24 mouse cellular contexts compared by ENCODE assay signal in genomic region chr11:31524065-31524618, GRCm38 (mm10).
DNase-seq lines count a peak whose midpoint lies in the region; ATAC-seq lines count a peak whose summit lies in the region.
"Had no signal": no experiment of that assay in that cellular context is flagged by ENCODE, and none has a peak within 500 bp of the region (broad histone marks: within the 10 kb centered on the region; RNA-seq: fewer than 3 reads in every experiment).

No protein-coding gene starts in this region.

- H3K36me3 ChIP-seq in heart, embryonic 10.5 days = no peaks in the 10 kb centered on the region
- no peaks in the 10 kb centered on the region for H3K36me3 ChIP-seq in limb, embryonic 11.5 days (ENCODE audit: control insufficient read depth, insufficient read depth, low read length)
- no peaks in the 10 kb centered on the region for H3K36me3 ChIP-seq in limb, embryonic 10.5 days
- no peaks in the 10 kb centered on the region for H3K36me3 ChIP-seq in embryonic facial prominence, embryonic 10.5 days (replicated peaks)
- H3K36me3 ChIP-seq: G1E; hindbrain, embryonic 10.5 days; intestine, embryonic 15.5 days; midbrain, embryonic 12.5 days had no signal

- H3K27ac ChIP-seq in heart, embryonic 10.5 days = no peak overlapping the region
- no peak overlapping the region for H3K27ac ChIP-seq in limb, embryonic 11.5 days (replicated peaks; ENCODE audit: low read depth, low read length)
- H3K27ac ChIP-seq in limb, embryonic 10.5 days = no peak overlapping the region
- no peak overlapping the region for H3K27ac ChIP-seq in embryonic facial prominence, embryonic 10.5 days (replicated peaks)
- H3K27ac ChIP-seq: hindbrain, embryonic 10.5 days; intestine, embryonic 15.5 days; midbrain, embryonic 12.5 days had no signal

- no peak for ATAC-seq in limb, embryonic 11.5 days (ENCODE audit: insufficient number of reproducible peaks, low FRiP score, low TSS enrichment, low read depth)
- ATAC-seq: activated CD4-positive, CD25-positive, alpha-beta regulatory T cell, adult 4 months; forebrain, embryonic 16.5 days; hindbrain, embryonic 16.5 days; intestine, embryonic 15.5 days; liver, postnatal 0 days had no signal

- H3K9me3 ChIP-seq in heart, embryonic 10.5 days = no peaks in the 10 kb centered on the region
- no peaks in the 10 kb centered on the region for H3K9me3 ChIP-seq in limb, embryonic 11.5 days (ENCODE audit: control insufficient read depth, low read length)
- H3K9me3 ChIP-seq in limb, embryonic 10.5 days (replicated peaks) = no peaks in the 10 kb centered on the region
- no peaks in the 10 kb centered on the region for H3K9me3 ChIP-seq in embryonic facial prominence, embryonic 10.5 days
- H3K9me3 ChIP-seq: G1E; hindbrain, embryonic 10.5 days; intestine, embryonic 15.5 days; midbrain, embryonic 12.5 days had no signal

- no peak overlapping the region for H3K9ac ChIP-seq in limb, embryonic 11.5 days (ENCODE audit: low read length)
- H3K9ac ChIP-seq: intestine, embryonic 15.5 days; liver, postnatal 0 days; midbrain, embryonic 12.5 days had no signal

- DNase-seq in heart, embryonic 10.5 days (ENCODE audit: low spot score) = peak; percentile 50
- DNase-seq in heart, postnatal 14 days = no peak
- peak; percentile 13 for DNase-seq in limb, embryonic 11.5 days (ENCODE audit: low spot score)
- DNase-seq in limb, embryonic 10.5 days (ENCODE audit: low spot score) = no peak
- peak; percentile 55 for DNase-seq in 3T3-L1 (ENCODE audit: low read depth, low spot score)
- DNase-seq in embryonic facial prominence, embryonic 10.5 days (ENCODE audit: low spot score) = peak; percentile 4
- no peak for DNase-seq in layer of hippocampus, adult 18-20 months (ENCODE audit: low spot score in 2 of 2)
- DNase-seq in neural tube, embryonic 10.5 days (ENCODE audit: extremely low spot score, low spot score) = no peak
- DNase-seq: adrenal gland, adult 8-10 months; B cell, adult 2 months; cerebellum, adult 18-20 months; cerebellum, postnatal 14 days; gastrocnemius, postnatal 25 days; kidney, adult 8-10 months; kidney, postnatal 14 days; layer of hippocampus, adult 9-11 months had no signal

- WGBS in heart, embryonic 10.5 days = 65% methylated on average over 2 of the region's 2 CpGs
- WGBS in limb, embryonic 11.5 days = 89% methylated on average over 2 of the region's 2 CpGs
- WGBS in limb, embryonic 10.5 days = 85% methylated on average over 2 of the region's 2 CpGs
- WGBS in embryonic facial prominence, embryonic 10.5 days = 87% methylated on average over 2 of the region's 2 CpGs

- no peak overlapping the region for H3K4me3 ChIP-seq in heart, embryonic 10.5 days
- no peak overlapping the region for H3K4me3 ChIP-seq in limb, embryonic 11.5 days (ENCODE audit: low read depth, low read length)
- no peak overlapping the region for H3K4me3 ChIP-seq in limb, embryonic 10.5 days
- H3K4me3 ChIP-seq in embryonic facial prominence, embryonic 10.5 days = no peak overlapping the region
- H3K4me3 ChIP-seq: hindbrain, embryonic 10.5 days; intestine, embryonic 15.5 days; midbrain, embryonic 12.5 days had no signal

- peaks cover 11% of the 10 kb centered on the region for H3K4me1 ChIP-seq in heart, embryonic 10.5 days
- no peaks in the 10 kb centered on the region for H3K4me1 ChIP-seq in limb, embryonic 11.5 days (ENCODE audit: control insufficient read depth, insufficient read depth, low read length)
- no peaks in the 10 kb centered on the region for H3K4me1 ChIP-seq in limb, embryonic 10.5 days
- no peaks in the 10 kb centered on the region for H3K4me1 ChIP-seq in embryonic facial prominence, embryonic 10.5 days
- H3K4me1 ChIP-seq: hindbrain, embryonic 10.5 days; intestine, embryonic 15.5 days; midbrain, embryonic 12.5 days had no signal

- no peaks in the 10 kb centered on the region for H3K27me3 ChIP-seq in heart, embryonic 10.5 days (ENCODE audit: insufficient read depth, poor library complexity, severe bottlenecking)
- no peaks in the 10 kb centered on the region for H3K27me3 ChIP-seq in limb, embryonic 11.5 days (ENCODE audit: control insufficient read depth, insufficient read depth, low read length)
- no peaks in the 10 kb centered on the region for H3K27me3 ChIP-seq in limb, embryonic 10.5 days (ENCODE audit: low read depth, poor library complexity, severe bottlenecking)
- H3K27me3 ChIP-seq in embryonic facial prominence, embryonic 10.5 days (replicated peaks; ENCODE audit: low read depth, poor library complexity, severe bottlenecking) = no peaks in the 10 kb centered on the region
- H3K27me3 ChIP-seq: intestine, embryonic 15.5 days; midbrain, embryonic 12.5 days had no signal

- intact Hi-C loops in heart, postnatal 14 days (cut with DNase I) = no loop called here

- H3K4me2 ChIP-seq in limb, embryonic 11.5 days (ENCODE audit: low read depth, severe bottlenecking) = no peak overlapping the region
- H3K4me2 ChIP-seq: intestine, embryonic 15.5 days; midbrain, embryonic 12.5 days had no signal

Comparison
In these comparisons a context has a peak if more than half of its experiments do, and no peak if none do; other contexts are left out.
1. DNase-seq: peak in heart, embryonic 10.5 days (single experiment), limb, embryonic 11.5 days (single experiment), 3T3-L1 (single experiment) and embryonic facial prominence, embryonic 10.5 days (single experiment); none in heart, postnatal 14 days (0 of 2), limb, embryonic 10.5 days (single experiment), layer of hippocampus, adult 18-20 months (0 of 2) and neural tube, embryonic 10.5 days (single experiment).